Mouse (Mus musculus): ENCODE data around the gene Tns1. TPM values are rescaled to one million over a fixed set of nuclear protein-coding genes. Genes with fewer than 3 reads are reported as not detected.
"Not testable (repeated sequence)": the region's sequence is repeated elsewhere in the genome, so short reads cannot be mapped to it uniquely, and the experiment has no call there.

Gene Tns1
- polyA plus RNA-seq, 1 experiment from 2014 or later = 17.3 TPM

GRCm38 (mm10) chr1:73906376-73906775 lies 217.9 kb downstream of the Tns1 start:
- Histone ChIP-seq H3K27me3 (ENCODE audit: control insufficient read depth, insufficient read depth, low read length) (no peaks in the 10 kb centered on the region), H3K4me3 (ENCODE audit: low read depth, low read length) (no peak overlapping the region), H3K4me2 (replicated peaks; ENCODE audit: low read depth, low read length) (no peak overlapping the region), H3K9me3 (ENCODE audit: control insufficient read depth, low read length) (no peaks in the 10 kb centered on the region), H3K27ac (ENCODE audit: low read depth, low read length) (no peak overlapping the region), H3K9ac (ENCODE audit: low read depth, low read length) (no peak overlapping the region), H3K4me1 (replicated peaks; ENCODE audit: control insufficient read depth, insufficient read depth, low read length) (no peaks in the 10 kb centered on the region), H3K36me3 (ENCODE audit: control insufficient read depth, insufficient read depth, low read length) (no peaks in the 10 kb centered on the region)
- 86% methylated on average over 6 of the region's 6 CpGs for whole genome bisulfite sequencing
- no peak for DNase-seq (ENCODE audit: low spot score)
- no peak for ATAC-seq (ENCODE audit: low FRiP score)

GRCm38 (mm10) chr1:73905811-73906190 lies 218.4 kb downstream of the Tns1 start:
- H3K36me3 ChIP-seq (ENCODE audit: control insufficient read depth, insufficient read depth, low read length) = no peaks in the 10 kb centered on the region
- no peak for ATAC-seq (ENCODE audit: low FRiP score)
- H3K27me3 ChIP-seq (ENCODE audit: control insufficient read depth, insufficient read depth, low read length) = no peaks in the 10 kb centered on the region
- WGBS = 78% methylated on average over 5 of the region's 5 CpGs
- H3K9ac ChIP-seq (ENCODE audit: low read depth, low read length) = no peak overlapping the region
- H3K4me2 ChIP-seq (replicated peaks; ENCODE audit: low read depth, low read length) = no peak overlapping the region
- H3K4me3 ChIP-seq (ENCODE audit: low read depth, low read length) = no peak overlapping the region
- H3K9me3 ChIP-seq (ENCODE audit: control insufficient read depth, low read length) = no peaks in the 10 kb centered on the region
- H3K4me1 ChIP-seq (replicated peaks; ENCODE audit: control insufficient read depth, insufficient read depth, low read length) = no peaks in the 10 kb centered on the region
- H3K27ac ChIP-seq (ENCODE audit: low read depth, low read length) = no peak overlapping the region
- DNase-seq (ENCODE audit: low spot score) = no peak

GRCm38 (mm10) chr1:73905111-73905810 lies 219.0 kb downstream of the Tns1 start:
- Histone ChIP-seq H3K27me3 (ENCODE audit: control insufficient read depth, insufficient read depth, low read length) (no peaks in the 10 kb centered on the region), H3K4me2 (replicated peaks; ENCODE audit: low read depth, low read length) (no peak overlapping the region), H3K36me3 (ENCODE audit: control insufficient read depth, insufficient read depth, low read length) (no peaks in the 10 kb centered on the region), H3K9me3 (ENCODE audit: control insufficient read depth, low read length) (no peaks in the 10 kb centered on the region), H3K9ac (ENCODE audit: low read depth, low read length) (no peak overlapping the region), H3K4me1 (replicated peaks; ENCODE audit: control insufficient read depth, insufficient read depth, low read length) (no peaks in the 10 kb centered on the region), H3K27ac (ENCODE audit: low read depth, low read length) (no peak overlapping the region), H3K4me3 (ENCODE audit: low read depth, low read length) (no peak overlapping the region)
- no peak for ATAC-seq (ENCODE audit: low FRiP score)
- 77% methylated on average over 10 of the region's 10 CpGs for WGBS
- no peak for DNase-seq (ENCODE audit: low spot score)

- Histone ChIP-seq H3K9me3 (ENCODE audit: control insufficient read depth, low read length) (no peaks in the 10 kb centered on the region), H3K4me2 (replicated peaks; ENCODE audit: low read depth, low read length) (no peak overlapping the region), H3K36me3 (ENCODE audit: control insufficient read depth, insufficient read depth, low read length) (no peaks in the 10 kb centered on the region), H3K27ac (ENCODE audit: low read depth, low read length) (no peak overlapping the region), H3K4me3 (ENCODE audit: low read depth, low read length) (no peak overlapping the region), H3K9ac (ENCODE audit: low read depth, low read length) (no peak overlapping the region), H3K4me1 (replicated peaks; ENCODE audit: control insufficient read depth, insufficient read depth, low read length) (no peaks in the 10 kb centered on the region), H3K27me3 (ENCODE audit: control insufficient read depth, insufficient read depth, low read length) (no peaks in the 10 kb centered on the region)
- DNase-seq (ENCODE audit: low spot score) = no peak
- no peak for ATAC-seq (ENCODE audit: low FRiP score)
- WGBS = 87% methylated on average over 8 of the region's 8 CpGs
These were observed 219.6 kb downstream of the Tns1 start for GRCm38 (mm10) chr1:73904641-73905040.

GRCm38 (mm10) chr1:73903035-73903434 lies 221.2 kb downstream of the Tns1 start:
- no peak overlapping the region for H3K4me2 ChIP-seq (replicated peaks; ENCODE audit: low read depth, low read length)
- no peak overlapping the region for H3K9ac ChIP-seq (ENCODE audit: low read depth, low read length)
- no peak overlapping the region for H3K4me3 ChIP-seq (ENCODE audit: low read depth, low read length)
- H3K27ac ChIP-seq (ENCODE audit: low read depth, low read length) = no peak overlapping the region
- no peaks in the 10 kb centered on the region for H3K27me3 ChIP-seq (ENCODE audit: control insufficient read depth, insufficient read depth, low read length)
- no peak for ATAC-seq (ENCODE audit: low FRiP score)
- DNase-seq (ENCODE audit: low spot score) = no peak
- no peaks in the 10 kb centered on the region for H3K36me3 ChIP-seq (ENCODE audit: control insufficient read depth, insufficient read depth, low read length)
- H3K4me1 ChIP-seq (replicated peaks; ENCODE audit: control insufficient read depth, insufficient read depth, low read length) = no peaks in the 10 kb centered on the region
- 80% methylated on average over 5 of the region's 5 CpGs for WGBS
- H3K9me3 ChIP-seq (ENCODE audit: control insufficient read depth, low read length) = no peaks in the 10 kb centered on the region

GRCm38 (mm10) chr1:73902171-73902991 lies 221.9 kb downstream of the Tns1 start:
- Histone ChIP-seq H3K4me2 (replicated peaks; ENCODE audit: low read depth, low read length) (no peak overlapping the region), H3K27me3 (ENCODE audit: control insufficient read depth, insufficient read depth, low read length) (no peaks in the 10 kb centered on the region), H3K9me3 (ENCODE audit: control insufficient read depth, low read length) (no peaks in the 10 kb centered on the region), H3K36me3 (ENCODE audit: control insufficient read depth, insufficient read depth, low read length) (no peaks in the 10 kb centered on the region), H3K27ac (ENCODE audit: low read depth, low read length) (no peak overlapping the region), H3K4me1 (replicated peaks; ENCODE audit: control insufficient read depth, insufficient read depth, low read length) (no peaks in the 10 kb centered on the region), H3K4me3 (ENCODE audit: low read depth, low read length) (no peak overlapping the region), H3K9ac (ENCODE audit: low read depth, low read length) (0 out of 2 replicates have a peak overlapping the region, but pooled peaks have one; percentile 23)
- DNase-seq (ENCODE audit: low spot score) = peak; percentile 92
- WGBS = 14% methylated on average over 15 of the region's 16 CpGs
- ATAC-seq (ENCODE audit: low FRiP score) = 0 out of 2 replicates have a peak, but pooled peaks have one; percentile 39

GRCm38 (mm10) chr1:73901496-73901899 lies 222.8 kb downstream of the Tns1 start:
- no peak overlapping the region for H3K9ac ChIP-seq (ENCODE audit: low read depth, low read length)
- WGBS = 7% methylated on average over 3 of the region's 3 CpGs
- no peaks in the 10 kb centered on the region for H3K9me3 ChIP-seq (ENCODE audit: control insufficient read depth, low read length)
- DNase-seq (ENCODE audit: low spot score) (peak; percentile 86), ATAC-seq (ENCODE audit: low FRiP score) (peak; percentile 60; the same call in 1 of the 2 replicates)
- no peaks in the 10 kb centered on the region for H3K4me1 ChIP-seq (replicated peaks; ENCODE audit: control insufficient read depth, insufficient read depth, low read length)
- H3K27ac ChIP-seq (ENCODE audit: low read depth, low read length) = no peak overlapping the region
- no peaks in the 10 kb centered on the region for H3K36me3 ChIP-seq (ENCODE audit: control insufficient read depth, insufficient read depth, low read length)
- H3K4me3 ChIP-seq (ENCODE audit: low read depth, low read length) = no peak overlapping the region
- no peak overlapping the region for H3K4me2 ChIP-seq (replicated peaks; ENCODE audit: low read depth, low read length)
- no peaks in the 10 kb centered on the region for H3K27me3 ChIP-seq (ENCODE audit: control insufficient read depth, insufficient read depth, low read length)

GRCm38 (mm10) chr1:73895451-73895850 lies 228.8 kb downstream of the Tns1 start:
- ATAC-seq (ENCODE audit: low FRiP score); H3K4me3 ChIP-seq (ENCODE audit: low read depth, low read length): not testable (repeated sequence)

GRCm38 (mm10) chr1:73880731-73881130 lies 243.5 kb downstream of the Tns1 start:
- H3K4me2 ChIP-seq (replicated peaks; ENCODE audit: low read depth, low read length) = no peak overlapping the region
- no peak for DNase-seq (ENCODE audit: low spot score)

More at GRCm38 (mm10) chr1:73895451-73895850, 228.8 kb downstream of the Tns1 start:
- H3K27me3 ChIP-seq (ENCODE audit: control insufficient read depth, insufficient read depth, low read length); H3K27ac ChIP-seq (ENCODE audit: low read depth, low read length); DNase-seq (ENCODE audit: low spot score); H3K4me2 ChIP-seq (replicated peaks; ENCODE audit: low read depth, low read length); H3K4me1 ChIP-seq (replicated peaks; ENCODE audit: control insufficient read depth, insufficient read depth, low read length); H3K36me3 ChIP-seq (ENCODE audit: control insufficient read depth, insufficient read depth, low read length); H3K9ac ChIP-seq (ENCODE audit: low read depth, low read length); H3K9me3 ChIP-seq (ENCODE audit: control insufficient read depth, low read length): not testable (repeated sequence)
- WGBS = 87% methylated on average over 6 of the region's 6 CpGs

More at GRCm38 (mm10) chr1:73880731-73881130, 243.5 kb downstream of the Tns1 start:
- Histone ChIP-seq H3K4me3 (ENCODE audit: low read depth, low read length) (no peak overlapping the region), H3K9me3 (ENCODE audit: control insufficient read depth, low read length) (no peaks in the 10 kb centered on the region), H3K9ac (ENCODE audit: low read depth, low read length) (no peak overlapping the region), H3K27ac (ENCODE audit: low read depth, low read length) (no peak overlapping the region), H3K36me3 (ENCODE audit: control insufficient read depth, insufficient read depth, low read length) (no peaks in the 10 kb centered on the region), H3K27me3 (ENCODE audit: control insufficient read depth, insufficient read depth, low read length) (no peaks in the 10 kb centered on the region), H3K4me1 (replicated peaks; ENCODE audit: control insufficient read depth, insufficient read depth, low read length) (no peaks in the 10 kb centered on the region)
- no peak for ATAC-seq (ENCODE audit: low FRiP score)
